Comparison of ENCODE assay signal across 21 mouse cellular contexts in genomic region chr14:121373901-121374300, GRCm38 (mm10). TPM values are rescaled to one million over a fixed set of nuclear protein-coding genes. Genes with fewer than 3 reads are reported as not detected.
DNase-seq lines count a peak whose midpoint lies in the region; ATAC-seq and TF ChIP-seq lines count a peak whose summit lies in the region.
"Had no signal": no experiment of that assay in that cellular context is flagged by ENCODE, and none has a peak within 500 bp of the region (broad histone marks: within the 10 kb centered on the region; RNA-seq: fewer than 3 reads in every experiment).

No protein-coding gene starts in this region.

- no peak overlapping the region for H3K9ac ChIP-seq in liver, adult 2 months (ENCODE audit: low read depth, low read length)
- H3K9ac ChIP-seq in liver, embryonic 12.5 days = no peak overlapping the region
- no peak overlapping the region for H3K9ac ChIP-seq in CH12.LX (ENCODE audit: insufficient read depth, low read depth)
- H3K9ac ChIP-seq: embryonic facial prominence, embryonic 12.5 days; forebrain, embryonic 12.5 days; heart, embryonic 15.5 days; hindbrain, embryonic 14.5 days; liver, embryonic 14.5 days; midbrain, embryonic 12.5 days had no signal

- no peaks in the 10 kb centered on the region for H3K27me3 ChIP-seq in liver, adult 2 months (ENCODE audit: control insufficient read depth, insufficient read depth, low read length)
- H3K27me3 ChIP-seq in liver, embryonic 12.5 days (replicated peaks) = no peaks in the 10 kb centered on the region
- H3K27me3 ChIP-seq in CH12.LX (replicated peaks) = no peaks in the 10 kb centered on the region
- H3K27me3 ChIP-seq: embryonic facial prominence, embryonic 12.5 days; forebrain, embryonic 12.5 days; heart, embryonic 15.5 days; midbrain, embryonic 12.5 days had no signal

- no peak for TF ChIP-seq EP300 in CH12.LX (IDR thresholded peaks at IDR 0.05; ENCODE audit: low read length)

- no peak for ATAC-seq in liver, embryonic 12.5 days
- ATAC-seq: inflammation-experienced regulatory T-cells, adult 6 months had no signal

- H3K4me2 ChIP-seq in liver, embryonic 12.5 days = no peak overlapping the region
- no peak overlapping the region for H3K4me2 ChIP-seq in CH12.LX (ENCODE audit: insufficient read depth, low read depth, poor library complexity, severe bottlenecking)
- H3K4me2 ChIP-seq: embryonic facial prominence, embryonic 12.5 days; forebrain, embryonic 12.5 days; heart, embryonic 15.5 days; hindbrain, embryonic 14.5 days; midbrain, embryonic 12.5 days had no signal

- dilution Hi-C loops in CH12.LX (cut with MboI; ENCODE audit: extremely low pct_ligation_motif_present, extremely low pct_unique_long_range_greater_than_20kb, low sequenced_read_pairs) = no loop called here

- H3K4me3 ChIP-seq in liver, adult 2 months (ENCODE audit: insufficient read depth, low read depth, low read length) = no peak overlapping the region
- no peak overlapping the region for H3K4me3 ChIP-seq in liver, embryonic 12.5 days
- H3K4me3 ChIP-seq in CH12.LX (replicated peaks in 1 of 3; ENCODE audit: low read depth in 2 of 3, low read length in 2 of 3, poor library complexity in 1 of 3) = no peak overlapping the region
- H3K4me3 ChIP-seq in embryonic fibroblast, embryonic 13.5 days (ENCODE audit: insufficient read depth, low read length) = no peak overlapping the region
- H3K4me3 ChIP-seq: embryonic facial prominence, embryonic 12.5 days; erythroblast, embryonic 14.5 days; forebrain, embryonic 12.5 days; heart, embryonic 15.5 days; limb, embryonic 10.5 days; midbrain, embryonic 12.5 days had no signal

- peaks cover 11% of the 10 kb centered on the region for H3K4me1 ChIP-seq in liver, adult 2 months (ENCODE audit: control insufficient read depth, insufficient read depth, low read length)
- peaks cover 88% of the 10 kb centered on the region for H3K4me1 ChIP-seq in liver, embryonic 12.5 days
- H3K4me1 ChIP-seq in CH12.LX (ENCODE audit: control insufficient read depth in 1 of 2, insufficient read depth in 2 of 2) = peaks cover 32 to 84% of the 10 kb centered on the region in 2 experiments
- peaks cover 26% of the 10 kb centered on the region for H3K4me1 ChIP-seq in embryonic fibroblast, embryonic 13.5 days (ENCODE audit: control insufficient read depth, insufficient read depth, low read length)

- no peaks in the 10 kb centered on the region for H3K36me3 ChIP-seq in liver, adult 2 months (ENCODE audit: control insufficient read depth, insufficient read depth, low read length)
- H3K36me3 ChIP-seq in liver, embryonic 12.5 days = peaks cover 60% of the 10 kb centered on the region
- peaks cover 10 to 67% of the 10 kb centered on the region in 2 experiments for H3K36me3 ChIP-seq in CH12.LX (replicated peaks in 1 of 2; ENCODE audit: control insufficient read depth in 1 of 2, insufficient read depth in 1 of 2, low read length in 1 of 2)
- H3K36me3 ChIP-seq: embryonic facial prominence, embryonic 12.5 days; heart, embryonic 15.5 days; midbrain, embryonic 12.5 days had no signal

- H3K79me2 ChIP-seq in liver, adult 2 months (ENCODE audit: control insufficient read depth, insufficient read depth, low read length) = peaks cover 71% of the 10 kb centered on the region
- peaks cover 99% of the 10 kb centered on the region for H3K79me2 ChIP-seq in CH12.LX (replicated peaks; ENCODE audit: control insufficient read depth, extremely low read depth, insufficient read depth, poor library complexity, severe bottlenecking)

- H3K9me3 ChIP-seq in liver, embryonic 12.5 days (replicated peaks) = no peaks in the 10 kb centered on the region
- H3K9me3 ChIP-seq in CH12.LX (replicated peaks; ENCODE audit: low read length) = no peaks in the 10 kb centered on the region
- H3K9me3 ChIP-seq: embryonic facial prominence, embryonic 12.5 days; forebrain, embryonic 12.5 days; heart, embryonic 15.5 days; limb, embryonic 10.5 days; midbrain, embryonic 12.5 days had no signal

- peak; percentile 17 to 26 for DNase-seq in cerebellum, adult 18-20 months
- DNase-seq in cerebellum, adult 8-10 months = no peak
- peak; percentile 28 for DNase-seq in liver, adult 2 months (ENCODE audit: extremely low read depth, low read depth, low spot score)
- DNase-seq in CH12.LX (ENCODE audit: extremely low read depth) = no peak
- no peak for DNase-seq in kidney, postnatal 10 days
- DNase-seq: heart, postnatal 4 days; kidney, adult 2 months; kidney, postnatal 14 days; right cerebral cortex, postnatal 14 days; spleen, adult 18-20 months had no signal

- H3K27ac ChIP-seq in liver, adult 2 months (replicated peaks; ENCODE audit: insufficient read depth, low read depth, low read length) = no peak overlapping the region
- no peak overlapping the region for H3K27ac ChIP-seq in liver, embryonic 12.5 days
- H3K27ac ChIP-seq in CH12.LX (ENCODE audit: insufficient read depth, low read depth) = 0 out of 2 replicates have a peak overlapping the region, but pooled peaks have one; percentile 15
- H3K27ac ChIP-seq in embryonic fibroblast, embryonic 13.5 days (ENCODE audit: insufficient read depth, low read length) = peak overlapping the region; percentile 96
- H3K27ac ChIP-seq: embryonic facial prominence, embryonic 12.5 days; forebrain, embryonic 12.5 days; hindbrain, embryonic 14.5 days; limb, embryonic 10.5 days; liver, embryonic 14.5 days; midbrain, embryonic 12.5 days had no signal

- no peak for TF ChIP-seq RAD21 in CH12.LX (IDR thresholded peaks at IDR 0.05; ENCODE audit: low read depth, low read length)

- 80% methylated on average over 4 of the region's 4 CpGs for WGBS in liver, adult 2 months
- 85% methylated on average over 4 of the region's 4 CpGs for WGBS in liver, embryonic 12.5 days (ENCODE audit: insufficient replicate concordance)

- TF ChIP-seq CTCF in liver, adult 2 months (IDR thresholded peaks at IDR 0.05; ENCODE audit: low read depth, low read length) = no peak
- TF ChIP-seq CTCF in CH12.LX (conservative IDR thresholded peaks at IDR 0.05 in 1 of 2, IDR thresholded peaks at IDR 0.05 in 1 of 2; ENCODE audit: low read depth in 2 of 2, low read length in 2 of 2) = no peak
- no peak for TF ChIP-seq CTCF in embryonic fibroblast, embryonic 13.5 days (IDR thresholded peaks at IDR 0.05; ENCODE audit: borderline replicate concordance, insufficient read depth, low read length)

- in situ Hi-C loops in CH12.LX (cut with MboI; ENCODE audit: low pct_ligation_motif_present, low pct_unique_long_range_greater_than_20kb, low sequenced_read_pairs) = no loop called here

- no peak for TF ChIP-seq POLR2A in liver, adult 2 months (IDR thresholded peaks at IDR 0.05; ENCODE audit: extremely low read depth, insufficient read depth, low read length)
- no peak for TF ChIP-seq POLR2A in CH12.LX (IDR thresholded peaks at IDR 0.05; ENCODE audit: low read depth, low read length)
- TF ChIP-seq POLR2A in embryonic fibroblast, embryonic 13.5 days (IDR thresholded peaks at IDR 0.05; ENCODE audit: low read depth, low read length) = no peak

TF ChIP-seq in CH12.LX, 34 proteins besides CTCF, POLR2A, EP300 and RAD21:
- TF ChIP-seq USF2 (conservative IDR thresholded peaks at IDR 0.05; ENCODE audit: low read depth, low read length) = no peak
- no peak for TF ChIP-seq ZKSCAN1 (IDR thresholded peaks at IDR 0.05; ENCODE audit: borderline replicate concordance, low read depth, low read length)
- no peak for TF ChIP-seq ZMIZ1 (IDR thresholded peaks at IDR 0.05; ENCODE audit: low read depth, low read length)
- no peak for TF ChIP-seq JUND (conservative IDR thresholded peaks at IDR 0.05; ENCODE audit: low read depth, low read length)
- TF ChIP-seq RCOR1 (conservative IDR thresholded peaks at IDR 0.05; ENCODE audit: low read depth, low read length) = no peak
- TF ChIP-seq CHD1 (IDR thresholded peaks at IDR 0.05; ENCODE audit: low read depth, low read length) = no peak
- TF ChIP-seq NELFE (IDR thresholded peaks at IDR 0.05; ENCODE audit: low read depth, low read length) = no peak
- TF ChIP-seq SMC3 (IDR thresholded peaks at IDR 0.05; ENCODE audit: low read depth, low read length) = no peak
- TF ChIP-seq E2F4 (IDR thresholded peaks at IDR 0.05; ENCODE audit: insufficient replicate concordance, low read depth, low read length) = no peak
- no peak for TF ChIP-seq ETS1 (conservative IDR thresholded peaks at IDR 0.05; ENCODE audit: low read depth, low read length)
- TF ChIP-seq BHLHE40 (IDR thresholded peaks at IDR 0.05; ENCODE audit: low read depth, low read length) = no peak
TF ChIP-seq in CH12.LX: peak in this region for 0.

RNA-seq across cellular contexts. Expression of gene Stk24, which starts 5.9 kb away (rescaled TPM):
- 10.1 and 12.6 TPM in 2 replicates for total RNA-seq in liver, adult 2 months (2014; rRNA removed)
- 8.6 and 9.3 TPM in 2 replicates for polyA plus RNA-seq in liver, adult 2 months (2012; rRNA removed)
- polyA plus RNA-seq in liver, embryonic 12.5 days (2016; fragmentation: Nextera tagmentation; extraction: Ambion mirVana) = 56.8 and 62.0 TPM in 2 replicates
- total RNA-seq in CH12.LX (2012; rRNA removed) (52.7 and 61.1 TPM in 2 replicates), CH12.LX (2014; rRNA removed) (35.5 and 43.3 TPM in 2 replicates)
- 88.7 and 96.7 TPM in 2 replicates for polyA plus RNA-seq in CH12.LX (2012; ENCODE audit: insufficient read length, low read depth)
- 94.6 and 102 TPM in 2 replicates for polyA plus RNA-seq in embryonic fibroblast, embryonic 13.5 days (2011; ENCODE audit: insufficient read length, low read depth, missing spikeins)

Comparison
In these comparisons a context has a peak if more than half of its experiments do, and no peak if none do; other contexts are left out.
1. DNase-seq: peak in cerebellum, adult 18-20 months (2 of 2) and liver, adult 2 months (single experiment); none in cerebellum, adult 8-10 months (single experiment), CH12.LX (single experiment) and kidney, postnatal 10 days (single experiment).
2. H3K27ac ChIP-seq: peak in CH12.LX (single experiment) and embryonic fibroblast, embryonic 13.5 days (single experiment); none in liver, adult 2 months (single experiment) and liver, embryonic 12.5 days (single experiment).